In the genomic region with DNA sequence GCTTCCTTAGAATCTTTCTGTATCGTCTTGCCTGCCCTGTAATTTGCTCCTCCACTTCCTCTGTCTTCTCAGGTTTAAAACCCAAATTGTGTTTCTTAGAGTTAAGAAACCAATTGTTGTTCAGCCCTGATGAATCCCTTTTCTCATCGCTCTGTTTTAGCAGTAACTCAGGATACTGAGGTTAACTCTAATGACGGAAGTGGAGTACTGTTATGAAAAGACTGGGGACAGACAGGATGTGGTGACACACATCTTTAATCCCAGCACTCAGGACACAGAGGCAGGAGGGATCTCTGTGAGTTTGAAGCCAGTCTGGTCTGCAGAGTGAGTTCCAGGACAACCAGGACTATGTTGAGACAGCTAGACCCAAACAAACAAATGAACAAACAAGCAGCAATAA, we compare ENCODE assay signal across 26 mouse cellular contexts. TPM values are rescaled to one million over a fixed set of nuclear protein-coding genes. Genes with fewer than 3 reads are reported as not detected.
DNase-seq lines count a peak whose midpoint lies in the region; ATAC-seq lines count a peak whose summit lies in the region.
"Had no signal": no experiment of that assay in that cellular context is flagged by ENCODE, and none has a peak within 500 bp of the region (broad histone marks: within the 10 kb centered on the region; RNA-seq: fewer than 3 reads in every experiment).

No protein-coding gene starts in this region.

- DNase-seq in 416B (ENCODE audit: low read depth), result peak; percentile 23
- peak; percentile 67 for DNase-seq in CD4-positive helper T cell, adult 2 months (ENCODE audit: low read depth, low spot score)
- DNase-seq in urinary bladder, adult 2 months (ENCODE audit: low spot score), result no peak
- DNase-seq in gastrocnemius, postnatal 36 days, result no peak
- DNase-seq in layer of hippocampus, postnatal 14 days (ENCODE audit: low spot score in 2 of 2), result no peak
- DNase-seq: adrenal gland, adult 8-10 months; cerebellum, postnatal 10 days; forebrain, postnatal 0 days; kidney, adult 18-20 months; liver, postnatal 0 days; lung, postnatal 10 days; thymus, postnatal 4 days had no signal

- intact Hi-C loops in gastrocnemius, postnatal 36 days (cut with DNase I), result no loop called here

- 0 out of 2 replicates have a peak, but pooled peaks have one; percentile 66 for ATAC-seq in common myeloid progenitor, adult 5-6 weeks (replicated peaks; ENCODE audit: low read depth, poor library complexity, severe bottlenecking)
- ATAC-seq in megakaryocyte progenitor cell, adult 5-6 weeks (replicated peaks; ENCODE audit: poor library complexity), result peak; percentile 76
- ATAC-seq: forebrain, postnatal 0 days; hindbrain, embryonic 16.5 days; liver, postnatal 0 days; midbrain, embryonic 15.5 days had no signal

RNA-seq across cellular contexts. Expression of a gene that starts 22.6 kb away (rescaled TPM):
- not detected in 2 replicates for total RNA-seq in common myeloid progenitor, adult 5-6 weeks (2017)
- not detected in 2 replicates for total RNA-seq in megakaryocyte progenitor cell, adult 5-6 weeks (2015)
- not detected in 2 replicates for total RNA-seq in megakaryocyte progenitor cell, adult 5-6 weeks (2017)
- not detected in 2 replicates for polyA plus RNA-seq in urinary bladder, adult 2 months (2012; rRNA removed)
- total RNA-seq in gastrocnemius, postnatal 36 days (2021), result not detected
- total RNA-seq in layer of hippocampus, postnatal 14 days (2021), result not detected
- total RNA-seq: adrenal gland, adult 8-10 months; forebrain, postnatal 0 days; gastrocnemius, adult 18-20 months; heart, postnatal 25 days; left cerebral cortex, postnatal 25 days; liver, adult 2 months had no signal
- polyA plus RNA-seq: forebrain, embryonic 10.5 days; forebrain, postnatal 0 days; gonadal fat pad, adult 2 months; heart, embryonic 13.5 days; hindbrain, embryonic 16.5 days; kidney, postnatal 0 days; liver, adult 2 months; liver, postnatal 0 days; midbrain, embryonic 15.5 days; myocyte; small intestine, adult 2 months had no signal

Comparison
In these comparisons a context has a peak if more than half of its experiments do, and no peak if none do; other contexts are left out.
1. DNase-seq: peak in 416B (single experiment) and CD4-positive helper T cell, adult 2 months (single experiment); none in urinary bladder, adult 2 months (single experiment), gastrocnemius, postnatal 36 days (0 of 2) and layer of hippocampus, postnatal 14 days (0 of 2).